Mouse (Mus musculus): ENCODE measurements around the gene Nav3.
A peak's percentile ranks its signal among the peaks of the same experiment; 100 is the strongest.

The Nav3 gene

GRCm38 (mm10) chr10:109843661-109844060 is 612.3 kb downstream of the Nav3 start:
- DNase-seq (ENCODE audit: low spot score in 2 of 2): peak in 1 of 2 experiments; percentile 14

- DNase-seq (ENCODE audit: low spot score in 2 of 2): peak; percentile 41 to 64
Observed at GRCm38 (mm10) chr10:109832768-109833291, 623.2 kb downstream of the Nav3 start.

GRCm38 (mm10) chr10:109806782-109807493 is 649.1 kb downstream of the Nav3 start:
- no peak for DNase-seq (ENCODE audit: low spot score in 2 of 2)

- DNase-seq (ENCODE audit: low spot score in 2 of 2): no peak
Observed at GRCm38 (mm10) chr10:109803441-109803840, 652.6 kb downstream of the Nav3 start.

- no peak for DNase-seq (ENCODE audit: low spot score in 2 of 2)
Observed at GRCm38 (mm10) chr10:109802236-109802635, 653.8 kb downstream of the Nav3 start.

- DNase-seq (ENCODE audit: low spot score in 2 of 2): peak in 1 of 2 experiments; percentile 23
Observed at GRCm38 (mm10) chr10:109799246-109799645, 656.8 kb downstream of the Nav3 start.

GRCm38 (mm10) chr10:109796981-109797380 is 659.0 kb downstream of the Nav3 start:
- no peak for DNase-seq (ENCODE audit: low spot score in 2 of 2)

GRCm38 (mm10) chr10:109793491-109793890 is 662.5 kb downstream of the Nav3 start:
- DNase-seq (ENCODE audit: low spot score in 2 of 2): no peak

- no peak for DNase-seq (ENCODE audit: low spot score in 2 of 2)
Observed at GRCm38 (mm10) chr10:109788728-109789127, 667.3 kb downstream of the Nav3 start.

GRCm38 (mm10) chr10:109779109-109779508 is 676.9 kb downstream of the Nav3 start:
- DNase-seq (ENCODE audit: low spot score in 2 of 2): no peak

- DNase-seq (ENCODE audit: low spot score in 2 of 2): no peak
Observed at GRCm38 (mm10) chr10:109769092-109769491, 686.9 kb downstream of the Nav3 start.

- DNase-seq (ENCODE audit: low spot score in 2 of 2): peak; percentile 50 to 51
Observed at GRCm38 (mm10) chr10:109765650-109766049, 690.4 kb downstream of the Nav3 start.

- peak in 1 of 2 experiments; percentile 22 for DNase-seq (ENCODE audit: low spot score in 2 of 2)
Observed at GRCm38 (mm10) chr10:109764412-109765101, 691.4 kb downstream of the Nav3 start.

GRCm38 (mm10) chr10:109758921-109759600 is 696.9 kb downstream of the Nav3 start:
- no peak for DNase-seq (ENCODE audit: low spot score in 2 of 2)

- no peak for DNase-seq (ENCODE audit: low spot score in 2 of 2)
Observed at GRCm38 (mm10) chr10:109746901-109747300, 709.1 kb downstream of the Nav3 start.

GRCm38 (mm10) chr10:109741664-109742063 is 714.3 kb downstream of the Nav3 start:
- no peak for DNase-seq (ENCODE audit: low spot score in 2 of 2)

- no peak for DNase-seq (ENCODE audit: low spot score in 2 of 2)
Observed at GRCm38 (mm10) chr10:109740326-109740725, 715.7 kb downstream of the Nav3 start.

GRCm38 (mm10) chr10:109723646-109724045 is 732.4 kb downstream of the Nav3 start:
- DNase-seq (ENCODE audit: low spot score in 2 of 2): no peak

GRCm38 (mm10) chr10:109718808-109719207 is 737.2 kb downstream of the Nav3 start:
- DNase-seq (ENCODE audit: low spot score in 2 of 2): no peak

GRCm38 (mm10) chr10:109718390-109718789 is 737.6 kb downstream of the Nav3 start:
- no peak for DNase-seq (ENCODE audit: low spot score in 2 of 2)

- DNase-seq (ENCODE audit: low spot score in 2 of 2): peak in 1 of 2 experiments; percentile 20
Observed at GRCm38 (mm10) chr10:109713001-109713400, 743.0 kb downstream of the Nav3 start.

GRCm38 (mm10) chr10:109699771-109700335 is 756.2 kb downstream of the Nav3 start:
- no peak for DNase-seq (ENCODE audit: low spot score in 2 of 2)

Data from right cerebral cortex, postnatal 36 days (tissue).